Comparison of ENCODE assay signal across 24 mouse cellular contexts in genomic region chr10:10546623-10547022, GRCm38 (mm10). TPM values are rescaled to one million over a fixed set of nuclear protein-coding genes. Genes with fewer than 3 reads are reported as not detected.
DNase-seq lines count a peak whose midpoint lies in the region; ATAC-seq lines count a peak whose summit lies in the region.
"Had no signal": no experiment of that assay in that cellular context is flagged by ENCODE, and none has a peak within 500 bp of the region (broad histone marks: within the 10 kb centered on the region; RNA-seq: fewer than 3 reads in every experiment).

No protein-coding gene starts in this region.

- H3K4me2 ChIP-seq in lung, embryonic 16.5 days (ENCODE audit: low read depth, low read length), result peak overlapping the region; percentile 38
- peak overlapping the region; percentile 33 for H3K4me2 ChIP-seq in stomach, embryonic 15.5 days
- H3K4me2 ChIP-seq: forebrain, embryonic 15.5 days; heart, embryonic 12.5 days; limb, embryonic 12.5 days; liver, embryonic 11.5 days; midbrain, embryonic 11.5 days had no signal

- no peaks in the 10 kb centered on the region for H3K27me3 ChIP-seq in lung, embryonic 16.5 days (ENCODE audit: control insufficient read depth, insufficient read depth, low read depth, low read length)
- no peaks in the 10 kb centered on the region for H3K27me3 ChIP-seq in stomach, embryonic 15.5 days (replicated peaks)
- H3K27me3 ChIP-seq: forebrain, embryonic 15.5 days; heart, embryonic 12.5 days; limb, embryonic 12.5 days had no signal

- ATAC-seq in lung, embryonic 16.5 days (ENCODE audit: low read depth), result no peak
- no peak for ATAC-seq in stomach, embryonic 15.5 days (ENCODE audit: insufficient read depth, low FRiP score, low read depth)
- ATAC-seq: activated CD4-positive, CD25-positive, alpha-beta regulatory T cell, adult 4 months; forebrain, embryonic 15.5 days; hindbrain, embryonic 16.5 days; liver, postnatal 0 days had no signal

- H3K9me3 ChIP-seq in lung, embryonic 16.5 days (ENCODE audit: control insufficient read depth, low read length), result no peaks in the 10 kb centered on the region
- no peaks in the 10 kb centered on the region for H3K9me3 ChIP-seq in stomach, embryonic 15.5 days
- H3K9me3 ChIP-seq: embryonic facial prominence, embryonic 10.5 days; forebrain, embryonic 15.5 days; heart, embryonic 12.5 days; hindbrain, embryonic 10.5 days; limb, embryonic 12.5 days had no signal

- H3K4me3 ChIP-seq in lung, embryonic 16.5 days (ENCODE audit: low read length), result 0 out of 2 replicates have a peak overlapping the region, but pooled peaks have one; percentile 8
- no peak overlapping the region for H3K4me3 ChIP-seq in stomach, embryonic 15.5 days (replicated peaks)
- H3K4me3 ChIP-seq: embryonic facial prominence, embryonic 10.5 days; forebrain, embryonic 15.5 days; heart, embryonic 12.5 days; hindbrain, embryonic 10.5 days; limb, embryonic 12.5 days had no signal

- no peaks in the 10 kb centered on the region; the same call in 1 of the 2 replicates for H3K4me1 ChIP-seq in lung, embryonic 16.5 days (replicated peaks; ENCODE audit: control insufficient read depth, insufficient read depth, low read length)
- no peaks in the 10 kb centered on the region; the same call in 1 of the 2 replicates for H3K4me1 ChIP-seq in stomach, embryonic 15.5 days
- H3K4me1 ChIP-seq: forebrain, embryonic 15.5 days; heart, embryonic 12.5 days; hindbrain, embryonic 10.5 days; limb, embryonic 12.5 days had no signal

- no peak overlapping the region for H3K27ac ChIP-seq in lung, embryonic 16.5 days (ENCODE audit: low read length)
- no peak overlapping the region for H3K27ac ChIP-seq in stomach, embryonic 15.5 days
- H3K27ac ChIP-seq: embryonic facial prominence, embryonic 10.5 days; forebrain, embryonic 15.5 days; hindbrain, embryonic 10.5 days; limb, embryonic 12.5 days had no signal

- H3K9ac ChIP-seq in lung, embryonic 16.5 days (ENCODE audit: low read length), result no peak overlapping the region
- no peak overlapping the region for H3K9ac ChIP-seq in stomach, embryonic 15.5 days
- H3K9ac ChIP-seq: forebrain, embryonic 15.5 days; heart, embryonic 12.5 days; limb, embryonic 12.5 days; liver, postnatal 0 days had no signal

- H3K36me3 ChIP-seq in lung, embryonic 16.5 days (ENCODE audit: control insufficient read depth, insufficient read depth, low read length), result no peaks in the 10 kb centered on the region
- H3K36me3 ChIP-seq in stomach, embryonic 15.5 days, result no peaks in the 10 kb centered on the region
- H3K36me3 ChIP-seq: embryonic facial prominence, embryonic 10.5 days; forebrain, embryonic 15.5 days; heart, embryonic 12.5 days; hindbrain, embryonic 10.5 days had no signal

- WGBS in lung, embryonic 16.5 days, result 45% methylated on average over 5 of the region's 5 CpGs
- 51% methylated on average over 5 of the region's 5 CpGs for WGBS in stomach, embryonic 15.5 days

- peak; percentile 5 to 19 for DNase-seq in kidney, postnatal 4 days
- DNase-seq in kidney, adult 8-10 months, result no peak
- no peak for DNase-seq in lung, postnatal 14 days
- peak; percentile 49 for DNase-seq in telencephalon, adult 2 months (ENCODE audit: low read depth, low spot score)
- DNase-seq in cerebellum, adult 8-10 months, result no peak
- DNase-seq: adrenal gland, postnatal 14 days; gastrocnemius, postnatal 25 days; heart, adult 18-20 months; heart, postnatal 10 days; kidney, adult 18-20 months; kidney, postnatal 25 days; liver, postnatal 0 days; thymus, postnatal 25 days had no signal

RNA-seq across cellular contexts. Expression of gene Rab32, which starts 11.4 kb away (rescaled TPM):
- 18.9 and 19.1 TPM in 2 replicates for polyA plus RNA-seq in lung, embryonic 16.5 days (2015; fragmentation: Nextera tagmentation; extraction: Ambion mirVana)
- 26.4 TPM in 2 replicates for polyA plus RNA-seq in stomach, embryonic 15.5 days (2015; fragmentation: Nextera tagmentation; extraction: Ambion mirVana)

Comparison
In these comparisons a context has a peak if more than half of its experiments do, and no peak if none do; other contexts are left out.
1. DNase-seq: peak in kidney, postnatal 4 days (2 of 2) and telencephalon, adult 2 months (single experiment); none in kidney, adult 8-10 months (0 of 2), lung, postnatal 14 days (single experiment) and cerebellum, adult 8-10 months (single experiment).